Mouse (Mus musculus): ENCODE results near the gene Ddx19a. TPM values are rescaled to one million over a fixed set of nuclear protein-coding genes. Genes with fewer than 3 reads are reported as not detected.
A peak's percentile ranks its signal among the peaks of the same experiment; 100 is the strongest.
"Not testable (repeated sequence)": the region's sequence is repeated elsewhere in the genome, so short reads cannot be mapped to it uniquely, and the experiment has no call there.

Ddx19a gene
- polyA plus RNA-seq, 1 experiment from 2014 or later, result 15.7 TPM

GRCm38 (mm10) chr8:110967326-110967725 is 30.3 kb downstream of the Ddx19a start:
- no peak overlapping the region for H3K4me3 ChIP-seq (replicated peaks)
- no peak overlapping the region for H3K4me2 ChIP-seq (replicated peaks)
- H3K4me1 ChIP-seq, result peaks cover 25% of the 10 kb centered on the region
- WGBS, result 85% methylated on average over 9 of the region's 9 CpGs
- no peak for ATAC-seq (ENCODE audit: insufficient number of reproducible peaks, low FRiP score, low TSS enrichment, low read depth)
- H3K9me3 ChIP-seq (replicated peaks), result no peaks in the 10 kb centered on the region
- H3K27ac ChIP-seq (replicated peaks), result no peak overlapping the region
- no peak overlapping the region for H3K9ac ChIP-seq
- peaks cover 47% of the 10 kb centered on the region for H3K36me3 ChIP-seq
- no peaks in the 10 kb centered on the region for H3K27me3 ChIP-seq

- Histone ChIP-seq H3K9me3 (replicated peaks) (no peaks in the 10 kb centered on the region), H3K4me2 (replicated peaks) (no peak overlapping the region), H3K4me1 (peaks cover 25% of the 10 kb centered on the region), H3K4me3 (replicated peaks) (no peak overlapping the region), H3K27me3 (no peaks in the 10 kb centered on the region), H3K9ac (no peak overlapping the region), H3K27ac (replicated peaks) (no peak overlapping the region), H3K36me3 (peaks cover 44% of the 10 kb centered on the region)
- ATAC-seq (ENCODE audit: insufficient number of reproducible peaks, low FRiP score, low TSS enrichment, low read depth), result no peak
- 92% methylated on average over 8 of the region's 8 CpGs for WGBS
These were observed 31.0 kb downstream of the Ddx19a start for GRCm38 (mm10) chr8:110966586-110966985.

- peak; percentile 47; the same call in 1 of the 2 replicates for ATAC-seq (ENCODE audit: insufficient number of reproducible peaks, low FRiP score, low TSS enrichment, low read depth)
- Histone ChIP-seq H3K4me3 (replicated peaks) (no peak overlapping the region), H3K4me1 (peaks cover 19% of the 10 kb centered on the region), H3K36me3 (peaks cover 40% of the 10 kb centered on the region), H3K27ac (replicated peaks) (no peak overlapping the region), H3K4me2 (replicated peaks) (no peak overlapping the region), H3K9ac (no peak overlapping the region), H3K27me3 (no peaks in the 10 kb centered on the region), H3K9me3 (replicated peaks) (no peaks in the 10 kb centered on the region)
- WGBS, result 31% methylated on average over 7 of the region's 7 CpGs
These were observed 32.0 kb downstream of the Ddx19a start for GRCm38 (mm10) chr8:110965594-110965993.

- Histone ChIP-seq H3K36me3 (peaks cover 49% of the 10 kb centered on the region), H3K4me2 (replicated peaks) (no peak overlapping the region), H3K4me3 (replicated peaks) (no peak overlapping the region), H3K9ac (no peak overlapping the region), H3K27ac (replicated peaks) (no peak overlapping the region), H3K4me1 (peaks cover 13% of the 10 kb centered on the region; the same call in 1 of the 2 replicates), H3K9me3 (replicated peaks) (no peaks in the 10 kb centered on the region), H3K27me3 (no peaks in the 10 kb centered on the region)
- 77% methylated on average over 7 of the region's 7 CpGs for WGBS
- ATAC-seq (ENCODE audit: insufficient number of reproducible peaks, low FRiP score, low TSS enrichment, low read depth), result no peak
These were observed 32.9 kb downstream of the Ddx19a start for GRCm38 (mm10) chr8:110964666-110965065.

- no peak overlapping the region for H3K4me3 ChIP-seq (replicated peaks)
- H3K9ac ChIP-seq, result no peak overlapping the region
- H3K4me1 ChIP-seq, result peaks cover 13% of the 10 kb centered on the region; the same call in 1 of the 2 replicates
- no peak overlapping the region for H3K27ac ChIP-seq (replicated peaks)
- 92% methylated on average over 2 of the region's 2 CpGs for WGBS
- no peak for ATAC-seq (ENCODE audit: insufficient number of reproducible peaks, low FRiP score, low TSS enrichment, low read depth)
- no peaks in the 10 kb centered on the region for H3K9me3 ChIP-seq (replicated peaks)
- H3K4me2 ChIP-seq (replicated peaks), result no peak overlapping the region
- no peaks in the 10 kb centered on the region for H3K27me3 ChIP-seq
- peaks cover 62% of the 10 kb centered on the region for H3K36me3 ChIP-seq
These were observed 34.5 kb downstream of the Ddx19a start for GRCm38 (mm10) chr8:110963051-110963450.

GRCm38 (mm10) chr8:110959906-110960305 is 37.7 kb downstream of the Ddx19a start:
- Histone ChIP-seq H3K9ac (no peak overlapping the region), H3K36me3 (peaks cover 63% of the 10 kb centered on the region), H3K27ac (replicated peaks) (no peak overlapping the region), H3K9me3 (replicated peaks) (no peaks in the 10 kb centered on the region), H3K4me3 (replicated peaks) (no peak overlapping the region), H3K4me1 (0 out of 2 replicates have a peak, but pooled peaks cover 2% of the 10 kb centered on the region), H3K27me3 (no peaks in the 10 kb centered on the region), H3K4me2 (replicated peaks) (no peak overlapping the region)
- 87% methylated on average over 6 of the region's 6 CpGs for WGBS
- no peak for ATAC-seq (ENCODE audit: insufficient number of reproducible peaks, low FRiP score, low TSS enrichment, low read depth)

- WGBS, result 92% methylated on average over 12 of the region's 12 CpGs
- no peak overlapping the region for H3K4me3 ChIP-seq (replicated peaks)
- H3K4me1 ChIP-seq, result 0 out of 2 replicates have a peak, but pooled peaks cover 3% of the 10 kb centered on the region
- no peaks in the 10 kb centered on the region for H3K9me3 ChIP-seq (replicated peaks)
- H3K27ac ChIP-seq (replicated peaks), result no peak overlapping the region
- H3K9ac ChIP-seq, result no peak overlapping the region
- H3K36me3 ChIP-seq, result peaks cover 57% of the 10 kb centered on the region
- no peaks in the 10 kb centered on the region for H3K27me3 ChIP-seq
- no peak for ATAC-seq (ENCODE audit: insufficient number of reproducible peaks, low FRiP score, low TSS enrichment, low read depth)
- no peak overlapping the region for H3K4me2 ChIP-seq (replicated peaks)
These were observed 38.4 kb downstream of the Ddx19a start for GRCm38 (mm10) chr8:110959071-110959780.

GRCm38 (mm10) chr8:110958553-110958952 is 39.0 kb downstream of the Ddx19a start:
- not testable (repeated sequence) for H3K9me3 ChIP-seq (replicated peaks); H3K4me2 ChIP-seq (replicated peaks); H3K27ac ChIP-seq (replicated peaks); H3K4me3 ChIP-seq (replicated peaks); H3K4me1 ChIP-seq; H3K27me3 ChIP-seq; ATAC-seq (ENCODE audit: insufficient number of reproducible peaks, low FRiP score, low TSS enrichment, low read depth); H3K9ac ChIP-seq
- 89% methylated on average over 7 of the region's 7 CpGs for WGBS
- H3K36me3 ChIP-seq, result peaks cover 56% of the 10 kb centered on the region

GRCm38 (mm10) chr8:110958135-110958534 is 39.5 kb downstream of the Ddx19a start:
- H3K4me1 ChIP-seq, result 0 out of 2 replicates have a peak, but pooled peaks cover 3% of the 10 kb centered on the region
- no peak overlapping the region for H3K9ac ChIP-seq
- ATAC-seq (ENCODE audit: insufficient number of reproducible peaks, low FRiP score, low TSS enrichment, low read depth), result no peak
- peaks cover 54% of the 10 kb centered on the region for H3K36me3 ChIP-seq
- H3K4me2 ChIP-seq (replicated peaks), result no peak overlapping the region
- WGBS, result 96% methylated on average over 5 of the region's 5 CpGs
- no peaks in the 10 kb centered on the region for H3K27me3 ChIP-seq
- no peak overlapping the region for H3K4me3 ChIP-seq (replicated peaks)
- H3K9me3 ChIP-seq (replicated peaks), result no peaks in the 10 kb centered on the region
- no peak overlapping the region for H3K27ac ChIP-seq (replicated peaks)

GRCm38 (mm10) chr8:110957471-110957870 is 40.1 kb downstream of the Ddx19a start:
- 87% methylated on average over 19 of the region's 19 CpGs for WGBS
- Histone ChIP-seq H3K4me1 (0 out of 2 replicates have a peak, but pooled peaks cover 3% of the 10 kb centered on the region), H3K36me3 (peaks cover 48% of the 10 kb centered on the region)

GRCm38 (mm10) chr8:110956619-110957450 is 40.8 kb downstream of the Ddx19a start:
- Histone ChIP-seq H3K9me3 (replicated peaks) (no peaks in the 10 kb centered on the region), H3K4me2 (replicated peaks) (no peak overlapping the region), H3K36me3 (peaks cover 45% of the 10 kb centered on the region), H3K4me3 (replicated peaks) (no peak overlapping the region), H3K27ac (replicated peaks) (no peak overlapping the region), H3K27me3 (no peaks in the 10 kb centered on the region), H3K4me1 (0 out of 2 replicates have a peak, but pooled peaks cover 3% of the 10 kb centered on the region), H3K9ac (no peak overlapping the region)
- 85% methylated on average over 15 of the region's 15 CpGs for whole genome bisulfite sequencing
- no peak for ATAC-seq (ENCODE audit: insufficient number of reproducible peaks, low FRiP score, low TSS enrichment, low read depth)

More at GRCm38 (mm10) chr8:110957471-110957870, 40.1 kb downstream of the Ddx19a start:
- Histone ChIP-seq H3K27me3 (no peaks in the 10 kb centered on the region), H3K4me3 (replicated peaks) (no peak overlapping the region), H3K9me3 (replicated peaks) (no peaks in the 10 kb centered on the region), H3K4me2 (replicated peaks) (no peak overlapping the region), H3K27ac (replicated peaks) (no peak overlapping the region), H3K9ac (no peak overlapping the region)
- ATAC-seq (ENCODE audit: insufficient number of reproducible peaks, low FRiP score, low TSS enrichment, low read depth), result no peak
